Mouse (Mus musculus): Measurements from ENCODE around the gene Golga4. TPM values are rescaled to one million over a fixed set of nuclear protein-coding genes. Genes with fewer than 3 reads are reported as not detected.

Gene Golga4
- polyA plus RNA-seq, 1 experiment from 2014 or later = 47.1 TPM

GRCm38 (mm10) chr9:118496952-118497351, 9.1 kb upstream of the Golga4 start:
- DNase-seq (ENCODE audit: low spot score) (no peak), ATAC-seq (ENCODE audit: low FRiP score) (no peak)
- H3K4me2 ChIP-seq (replicated peaks) = no peak overlapping the region
- H3K4me1 ChIP-seq (replicated peaks; ENCODE audit: control insufficient read depth, insufficient read depth, low read length) = no peaks in the 10 kb centered on the region
- no peak overlapping the region for H3K9ac ChIP-seq
- 91% methylated on average over 3 of the region's 3 CpGs for WGBS
- H3K27me3 ChIP-seq (ENCODE audit: control insufficient read depth, insufficient read depth, low read length) = 0 out of 2 replicates have a peak, but pooled peaks cover 2% of the 10 kb centered on the region
- H3K27ac ChIP-seq = no peak overlapping the region
- H3K36me3 ChIP-seq (replicated peaks; ENCODE audit: control insufficient read depth, insufficient read depth) = no peaks in the 10 kb centered on the region
- no peaks in the 10 kb centered on the region for H3K9me3 ChIP-seq (ENCODE audit: control insufficient read depth, low read length)
- H3K4me3 ChIP-seq (replicated peaks; ENCODE audit: low read length) = no peak overlapping the region

GRCm38 (mm10) chr9:118498061-118498460, 8.0 kb upstream of the Golga4 start:
- H3K9me3 ChIP-seq (ENCODE audit: control insufficient read depth, low read length) = no peaks in the 10 kb centered on the region
- ATAC-seq (ENCODE audit: low FRiP score) (no peak), DNase-seq (ENCODE audit: low spot score) (no peak)
- H3K4me1 ChIP-seq (replicated peaks; ENCODE audit: control insufficient read depth, insufficient read depth, low read length) = no peaks in the 10 kb centered on the region
- no peak overlapping the region for H3K27ac ChIP-seq
- H3K36me3 ChIP-seq (replicated peaks; ENCODE audit: control insufficient read depth, insufficient read depth) = no peaks in the 10 kb centered on the region
- no peak overlapping the region for H3K9ac ChIP-seq
- H3K4me3 ChIP-seq (replicated peaks; ENCODE audit: low read length) = no peak overlapping the region
- no peak overlapping the region for H3K4me2 ChIP-seq (replicated peaks)
- no peaks in the 10 kb centered on the region for H3K27me3 ChIP-seq (ENCODE audit: control insufficient read depth, insufficient read depth, low read length)
- 76% methylated on average over 7 of the region's 7 CpGs for WGBS

GRCm38 (mm10) chr9:118500963-118501362, 5.1 kb upstream of the Golga4 start:
- H3K27me3 ChIP-seq (ENCODE audit: control insufficient read depth, insufficient read depth, low read length) = no peaks in the 10 kb centered on the region
- no peak overlapping the region for H3K4me2 ChIP-seq (replicated peaks)
- no peak overlapping the region for H3K9ac ChIP-seq
- H3K27ac ChIP-seq = no peak overlapping the region
- ATAC-seq (ENCODE audit: low FRiP score) (no peak), DNase-seq (ENCODE audit: low spot score) (no peak)
- H3K4me1 ChIP-seq (replicated peaks; ENCODE audit: control insufficient read depth, insufficient read depth, low read length) = peaks cover 4% of the 10 kb centered on the region; the same call in 1 of the 2 replicates
- no peaks in the 10 kb centered on the region for H3K36me3 ChIP-seq (replicated peaks; ENCODE audit: control insufficient read depth, insufficient read depth)
- no peak overlapping the region for H3K4me3 ChIP-seq (replicated peaks; ENCODE audit: low read length)
- 83% methylated on average over 6 of the region's 6 CpGs for WGBS
- H3K9me3 ChIP-seq (ENCODE audit: control insufficient read depth, low read length) = no peaks in the 10 kb centered on the region

- H3K36me3 ChIP-seq (replicated peaks; ENCODE audit: control insufficient read depth, insufficient read depth) = no peaks in the 10 kb centered on the region
- no peak overlapping the region for H3K27ac ChIP-seq
- H3K9ac ChIP-seq = no peak overlapping the region
- ATAC-seq (ENCODE audit: low FRiP score) (no peak), DNase-seq (ENCODE audit: low spot score) (no peak)
- WGBS = 83% methylated on average over 3 of the region's 3 CpGs
- peaks cover 28% of the 10 kb centered on the region for H3K4me1 ChIP-seq (replicated peaks; ENCODE audit: control insufficient read depth, insufficient read depth, low read length)
- no peak overlapping the region for H3K4me2 ChIP-seq (replicated peaks)
- no peak overlapping the region for H3K4me3 ChIP-seq (replicated peaks; ENCODE audit: low read length)
- no peaks in the 10 kb centered on the region for H3K9me3 ChIP-seq (ENCODE audit: control insufficient read depth, low read length)
- H3K27me3 ChIP-seq (ENCODE audit: control insufficient read depth, insufficient read depth, low read length) = no peaks in the 10 kb centered on the region
These were observed 1.4 kb upstream of the Golga4 start for GRCm38 (mm10) chr9:118504656-118505055.

GRCm38 (mm10) chr9:118506404-118507231, 551 bp downstream of the Golga4 start:
- under 1% methylated on average over 56 of the region's 57 CpGs for WGBS
- peak overlapping the region; percentile 92 for H3K9ac ChIP-seq
- peak overlapping the region; percentile 99 for H3K4me2 ChIP-seq (replicated peaks)
- H3K4me1 ChIP-seq (replicated peaks; ENCODE audit: control insufficient read depth, insufficient read depth, low read length) = peaks cover 32% of the 10 kb centered on the region
- H3K36me3 ChIP-seq (replicated peaks; ENCODE audit: control insufficient read depth, insufficient read depth) = 0 out of 2 replicates have a peak, but pooled peaks cover 4% of the 10 kb centered on the region
- peak; percentile 74 for ATAC-seq (ENCODE audit: low FRiP score)
- H3K4me3 ChIP-seq (replicated peaks; ENCODE audit: low read length) = peak overlapping the region; percentile 92
- no peaks in the 10 kb centered on the region for H3K27me3 ChIP-seq (ENCODE audit: control insufficient read depth, insufficient read depth, low read length)
- H3K9me3 ChIP-seq (ENCODE audit: control insufficient read depth, low read length) = no peaks in the 10 kb centered on the region
- no peak for DNase-seq (ENCODE audit: low spot score)
- peak overlapping the region; percentile 77 for H3K27ac ChIP-seq

GRCm38 (mm10) chr9:118507552-118507951, 1.5 kb downstream of the Golga4 start:
- peak overlapping the region; percentile 99 for H3K4me2 ChIP-seq (replicated peaks)
- no peaks in the 10 kb centered on the region for H3K27me3 ChIP-seq (ENCODE audit: control insufficient read depth, insufficient read depth, low read length)
- no peak for DNase-seq (ENCODE audit: low spot score)
- peaks cover 32% of the 10 kb centered on the region for H3K4me1 ChIP-seq (replicated peaks; ENCODE audit: control insufficient read depth, insufficient read depth, low read length)
- no peaks in the 10 kb centered on the region for H3K9me3 ChIP-seq (ENCODE audit: control insufficient read depth, low read length)
- H3K9ac ChIP-seq = peak overlapping the region; percentile 92; the same call in 1 of the 2 replicates
- H3K36me3 ChIP-seq (replicated peaks; ENCODE audit: control insufficient read depth, insufficient read depth) = 0 out of 2 replicates have a peak, but pooled peaks cover 4% of the 10 kb centered on the region
- ATAC-seq (ENCODE audit: low FRiP score) = no peak
- H3K27ac ChIP-seq = no peak overlapping the region
- WGBS = 66% methylated on average over 6 of the region's 6 CpGs
- peak overlapping the region; percentile 92 for H3K4me3 ChIP-seq (replicated peaks; ENCODE audit: low read length)

GRCm38 (mm10) chr9:118508601-118509000, 2.5 kb downstream of the Golga4 start:
- Histone ChIP-seq H3K9ac (0 out of 2 replicates have a peak overlapping the region, but pooled peaks have one; percentile 92), H3K4me2 (replicated peaks) (no peak overlapping the region)
- no peak for ATAC-seq (ENCODE audit: low FRiP score)

GRCm38 (mm10) chr9:118510941-118511690, 5.0 kb downstream of the Golga4 start:
- H3K27me3 ChIP-seq (ENCODE audit: control insufficient read depth, insufficient read depth, low read length) = no peaks in the 10 kb centered on the region
- H3K27ac ChIP-seq = no peak overlapping the region
- peaks cover 28% of the 10 kb centered on the region for H3K4me1 ChIP-seq (replicated peaks; ENCODE audit: control insufficient read depth, insufficient read depth, low read length)
- H3K36me3 ChIP-seq (replicated peaks; ENCODE audit: control insufficient read depth, insufficient read depth) = peaks cover 24% of the 10 kb centered on the region
- ATAC-seq (ENCODE audit: low FRiP score) (no peak), DNase-seq (ENCODE audit: low spot score) (no peak)
- 84% methylated on average over 15 of the region's 15 CpGs for WGBS
- H3K9ac ChIP-seq = no peak overlapping the region
- no peak overlapping the region for H3K4me2 ChIP-seq (replicated peaks)
- no peak overlapping the region for H3K4me3 ChIP-seq (replicated peaks; ENCODE audit: low read length)
- no peaks in the 10 kb centered on the region for H3K9me3 ChIP-seq (ENCODE audit: control insufficient read depth, low read length)

More at GRCm38 (mm10) chr9:118508601-118509000, 2.5 kb downstream of the Golga4 start:
- 88% methylated on average over 7 of the region's 7 CpGs for WGBS
- no peak for DNase-seq (ENCODE audit: low spot score)
- Histone ChIP-seq H3K4me1 (replicated peaks; ENCODE audit: control insufficient read depth, insufficient read depth, low read length) (peaks cover 32% of the 10 kb centered on the region), H3K4me3 (replicated peaks; ENCODE audit: low read length) (no peak overlapping the region), H3K9me3 (ENCODE audit: control insufficient read depth, low read length) (no peaks in the 10 kb centered on the region), H3K27ac (no peak overlapping the region), H3K36me3 (replicated peaks; ENCODE audit: control insufficient read depth, insufficient read depth) (0 out of 2 replicates have a peak, but pooled peaks cover 4% of the 10 kb centered on the region), H3K27me3 (ENCODE audit: control insufficient read depth, insufficient read depth, low read length) (no peaks in the 10 kb centered on the region)

GRCm38 (mm10) chr9:118512681-118513233, 6.7 kb downstream of the Golga4 start:
- Histone ChIP-seq H3K4me2 (replicated peaks) (no peak overlapping the region), H3K27me3 (ENCODE audit: control insufficient read depth, insufficient read depth, low read length) (no peaks in the 10 kb centered on the region), H3K9ac (no peak overlapping the region), H3K4me1 (replicated peaks; ENCODE audit: control insufficient read depth, insufficient read depth, low read length) (peaks cover 19% of the 10 kb centered on the region), H3K9me3 (ENCODE audit: control insufficient read depth, low read length) (no peaks in the 10 kb centered on the region), H3K36me3 (replicated peaks; ENCODE audit: control insufficient read depth, insufficient read depth) (peaks cover 30% of the 10 kb centered on the region), H3K27ac (no peak overlapping the region), H3K4me3 (replicated peaks; ENCODE audit: low read length) (no peak overlapping the region)
- WGBS = 88% methylated on average over 3 of the region's 3 CpGs
- ATAC-seq (ENCODE audit: low FRiP score) (no peak), DNase-seq (ENCODE audit: low spot score) (no peak)

Data from hindbrain, embryonic 14.5 days (tissue).